Mouse (Mus musculus) small intestine, adult 2 months (tissue): ENCODE measurements around the gene Dupd1. TPM values are rescaled to one million over a fixed set of nuclear protein-coding genes. Genes with fewer than 3 reads are reported as not detected.

ENCODE experiments used
- H3K27ac ChIP-seq: fragments of 200-500 bp; 2 replicates; pipeline ENCODE4 v1.5.1; 2012; ENCODE audit warnings: low read depth, low read length, control low read depth, inconsistent platforms; ENCODE audit not compliant: insufficient read depth
- H3K27me3 ChIP-seq: fragments of 200-500 bp; 2 replicates; pipeline ENCODE4 v1.6.1; 2012; ENCODE audit warnings: mild to moderate bottlenecking, moderate library complexity, low read length, inconsistent platforms; ENCODE audit not compliant: control insufficient read depth, insufficient read depth
- H3K36me3 ChIP-seq: fragments of 200-500 bp; 2 replicates; pipeline ENCODE4 v1.6.1; 2012; ENCODE audit warnings: mild to moderate bottlenecking, low read length, control low read depth, inconsistent platforms; ENCODE audit not compliant: control insufficient read depth, insufficient read depth
- H3K4me1 ChIP-seq: fragments of 200-500 bp; 2 replicates; pipeline ENCODE4 v1.6.1; 2012; ENCODE audit warnings: low read length, inconsistent platforms, mixed read lengths; ENCODE audit not compliant: control insufficient read depth, insufficient read depth, insufficient read length
- H3K4me3 ChIP-seq: fragments of 200-500 bp; 2 replicates; pipeline ENCODE4 v1.5.1; 2012; ENCODE audit warnings: low read depth, mild to moderate bottlenecking, control low read depth, inconsistent platforms, low read length, moderate library complexity
- CTCF ChIP-seq: fragments of 200-500 bp; IDR thresholded peaks from 2 replicates; pipeline ENCODE4 v1.5.1; 2012; ENCODE audit warnings: low read depth, mild to moderate bottlenecking, control low read depth, inconsistent platforms, low read length, moderate library complexity, mixed read lengths; ENCODE audit not compliant: insufficient replicate concordance, insufficient read length; ENCODE audit errors: extremely low read depth
- POLR2A ChIP-seq: fragments of 200-500 bp; IDR thresholded peaks from 2 replicates; pipeline ENCODE4 v1.6.1; 2012; ENCODE audit warnings: low read depth, mild to moderate bottlenecking, control low read depth, inconsistent platforms, low read length, moderate library complexity
- WGBS: fragments of 180-500 bp; shearing (Covaris S2); methylation state at CpG from one replicate; pipeline ENCODE4 v1.1.7; 2018; 5-methylcytosine and 5-hydroxymethylcytosine counted together
- polyA plus RNA-seq: library from polyadenylated mRNA; depleted of rRNA; stranded (reverse); fragments of >200 nt; gene quantifications from 2 replicates; pipeline ENCODE4 v1.2.3, GENCODE M21; 2012; rRNA removed

Gene Dupd1
- polyA plus RNA-seq, 1 experiment = not detected

DNA sequence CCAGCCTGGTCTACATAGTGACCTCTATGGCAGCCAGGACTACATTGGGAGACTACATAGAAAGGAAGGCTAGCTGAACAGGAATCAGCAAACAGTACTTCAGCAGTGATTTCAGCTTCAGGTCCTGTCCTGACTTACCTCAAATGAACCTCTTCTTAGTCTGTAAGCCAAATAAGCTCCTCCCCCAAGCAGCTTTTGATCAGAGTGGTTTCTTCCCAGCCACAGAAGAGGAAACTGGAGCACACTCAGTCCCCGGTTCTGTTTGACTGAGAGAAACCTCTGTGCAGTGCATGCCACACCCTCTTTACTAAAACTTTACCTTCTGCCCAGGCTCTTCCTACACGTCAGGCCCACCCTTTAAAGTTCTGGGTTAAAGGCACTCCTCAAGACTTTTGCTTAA is 60.6 kb downstream of the Dupd1 start:
- Histone ChIP-seq H3K4me1 (no peaks in the 10 kb centered on the region), H3K4me3 (no peak overlapping the region), H3K36me3 (peaks cover 3% of the 10 kb centered on the region; the same call in 1 of the 2 replicates), H3K27me3 (no peaks in the 10 kb centered on the region), H3K27ac (no peak overlapping the region)
- no peak for TF ChIP-seq CTCF
- TF ChIP-seq POLR2A = no peak
- 38% methylated on average over 2 of the region's 2 CpGs for WGBS

DNA sequence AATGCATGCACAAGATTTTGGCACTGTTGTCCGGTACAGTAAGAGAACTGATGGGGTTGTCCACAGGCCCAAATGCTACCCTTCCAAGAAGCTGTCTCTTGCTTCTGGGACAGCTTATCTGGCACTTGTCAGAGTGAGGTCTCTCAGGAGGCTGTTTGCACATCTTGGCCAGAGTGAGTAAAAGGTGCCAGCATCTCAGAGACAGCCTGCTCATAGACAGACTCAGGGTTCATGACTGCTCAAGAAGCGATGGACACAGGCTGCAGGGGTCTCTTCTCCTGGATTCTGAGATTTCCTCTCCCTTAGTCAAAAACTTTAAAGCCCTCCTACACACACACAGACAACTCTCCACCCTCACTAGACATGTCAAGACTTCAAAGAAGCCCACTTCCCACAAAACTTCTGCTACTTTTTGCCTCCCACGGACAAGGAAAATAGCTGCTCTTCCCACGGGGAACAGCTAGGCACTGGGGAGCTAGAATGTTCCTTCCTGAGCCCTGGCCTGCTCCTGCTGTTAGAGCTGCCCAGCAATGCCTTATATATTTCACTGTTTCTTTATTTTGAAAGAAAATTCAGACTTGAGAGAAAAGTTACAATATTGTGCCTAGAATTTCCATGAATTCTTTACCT is 73.5 kb downstream of the Dupd1 start:
- no peak overlapping the region for H3K4me3 ChIP-seq
- H3K36me3 ChIP-seq = peaks cover 33% of the 10 kb centered on the region
- no peaks in the 10 kb centered on the region for H3K27me3 ChIP-seq
- TF ChIP-seq POLR2A (no peak), CTCF (no peak)
- H3K27ac ChIP-seq = no peak overlapping the region
- no peaks in the 10 kb centered on the region for H3K4me1 ChIP-seq
- WGBS = 87% methylated on average over 4 of the region's 4 CpGs

DNA sequence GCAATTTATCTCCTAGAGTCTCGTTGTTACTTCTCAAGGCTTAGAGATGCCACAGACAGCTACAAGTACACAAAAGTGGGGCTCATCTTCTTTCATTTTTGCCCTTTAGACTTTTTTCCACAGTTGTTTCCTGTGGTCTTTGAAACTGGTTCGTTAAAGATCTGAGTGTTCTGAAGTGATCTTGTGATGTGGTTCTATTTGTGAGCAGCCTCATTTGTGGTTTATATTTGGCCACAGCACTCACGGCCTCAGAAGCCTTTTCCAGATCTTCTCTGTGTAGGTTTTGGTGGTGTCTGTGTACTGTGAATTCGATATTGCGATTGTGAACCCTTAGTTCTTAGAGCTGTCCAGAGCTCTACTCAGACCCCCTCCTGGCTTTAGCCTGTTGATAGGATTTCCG is 77.8 kb downstream of the Dupd1 start:
- Histone ChIP-seq H3K4me3 (no peak overlapping the region), H3K36me3 (peaks cover 37% of the 10 kb centered on the region), H3K4me1 (no peaks in the 10 kb centered on the region), H3K27ac (no peak overlapping the region), H3K27me3 (no peaks in the 10 kb centered on the region)
- TF ChIP-seq CTCF (no peak), POLR2A (no peak)
- 86% methylated on average over 6 of the region's 6 CpGs for WGBS

DNA sequence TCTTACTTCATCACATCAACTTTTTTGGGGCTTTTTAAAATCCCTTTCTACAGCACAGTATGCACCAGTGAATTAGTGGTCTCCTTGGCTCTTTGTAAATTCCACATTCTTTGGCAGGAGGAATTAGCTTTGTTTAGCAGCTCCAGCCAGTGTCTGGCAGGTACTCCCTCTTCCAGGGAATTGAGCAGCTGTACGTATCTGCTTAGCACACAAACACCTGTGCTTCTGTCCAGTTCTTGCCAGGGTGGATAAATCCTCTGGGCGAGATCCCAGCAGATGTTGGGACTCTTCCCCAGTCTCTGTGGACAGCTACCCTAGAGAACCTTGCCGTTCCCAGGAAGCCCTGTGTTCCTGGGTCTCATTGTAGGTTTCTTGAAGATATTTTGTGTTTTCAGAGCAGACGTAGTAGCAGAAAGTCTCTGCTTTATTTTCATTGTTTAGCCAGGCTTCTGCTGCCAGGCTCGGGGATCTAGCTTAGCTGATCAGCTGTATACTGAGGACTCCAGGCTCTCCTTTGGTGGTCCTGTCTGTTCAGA is 82.6 kb downstream of the Dupd1 start:
- TF ChIP-seq POLR2A (no peak), CTCF (no peak)
- Histone ChIP-seq H3K27me3 (no peaks in the 10 kb centered on the region), H3K27ac (no peak overlapping the region), H3K4me1 (no peaks in the 10 kb centered on the region), H3K4me3 (no peak overlapping the region), H3K36me3 (peaks cover 32% of the 10 kb centered on the region)
- WGBS = 75% methylated on average over 5 of the region's 5 CpGs

Other genes starting within 250 kb of the Dupd1 start
- gene Kat6b, start 233.1 kb downstream of the Dupd1 start, polyA plus RNA-seq = 4.0 and 8.3 TPM in 2 replicates
- 13.7 and 30.6 TPM in 2 replicates for gene Samd8, start 36.0 kb upstream of the Dupd1 start, polyA plus RNA-seq
- gene Dusp13, start 36.6 kb upstream of the Dupd1 start, polyA plus RNA-seq = 0.60 and 2.6 TPM in 2 replicates
- 131 and 371 TPM in 2 replicates for gene Vdac2, start 110.7 kb upstream of the Dupd1 start, polyA plus RNA-seq
- gene Comtd1, start 134.4 kb upstream of the Dupd1 start, polyA plus RNA-seq = 58.7 and 137 TPM in 2 replicates